Mouse (Mus musculus): ENCODE results near the gene Wasf1.

GRCm38 (mm10) chr10:40896656-40897055 is 13.4 kb downstream of the Wasf1 start:
- TF ChIP-seq POLR2A (IDR thresholded peaks at IDR 0.05; ENCODE audit: control insufficient read depth, extremely low read depth, insufficient read depth, low read length, poor library complexity) (no peak), CTCF (IDR thresholded peaks at IDR 0.05; ENCODE audit: borderline replicate concordance, control insufficient read depth, extremely low read depth, insufficient read depth, low read length, poor library complexity) (no peak)
